Mouse (Mus musculus) heart, embryonic 13.5 days (tissue): ENCODE measurements around the gene Otulin. TPM values are rescaled to one million over a fixed set of nuclear protein-coding genes. Genes with fewer than 3 reads are reported as not detected.

ENCODE experiments used
- ATAC-seq: fragments of 200-750 bp; cut with Nextera tagmentation; 2 replicates; pipeline ENCODE4 v1.8.0; 2017; ENCODE audit warnings: moderate TSS enrichment; ENCODE audit not compliant: insufficient number of reproducible peaks, low FRiP score, low TSS enrichment; ENCODE audit errors: extremely low read depth
- H3K27ac ChIP-seq: fragments of 300-500 bp; sonication (generic); replicated peaks from 2 replicates; pipeline ENCODE4 v1.5.1; 2015; ENCODE audit warnings: moderate library complexity, mild to moderate bottlenecking, inconsistent platforms
- H3K27me3 ChIP-seq: fragments of 300-500 bp; sonication (generic); replicated peaks from 2 replicates; pipeline ENCODE4 v1.6.1; 2015; ENCODE audit warnings: mild to moderate bottlenecking, inconsistent platforms
- H3K36me3 ChIP-seq: fragments of 300-500 bp; sonication (generic); 2 replicates; pipeline ENCODE4 v1.6.1; 2015; ENCODE audit warnings: mild to moderate bottlenecking, inconsistent platforms
- H3K4me1 ChIP-seq: fragments of 300-500 bp; sonication (generic); 2 replicates; pipeline ENCODE4 v1.6.1; 2015; ENCODE audit warnings: inconsistent platforms
- H3K4me2 ChIP-seq: fragments of 300-500 bp; sonication (generic); 2 replicates; pipeline ENCODE4 v1.6.1; 2015; ENCODE audit warnings: inconsistent platforms, mild to moderate bottlenecking, moderate library complexity
- H3K4me3 ChIP-seq: fragments of 300-500 bp; sonication (generic); 2 replicates; pipeline ENCODE4 v1.5.1; 2015; ENCODE audit warnings: moderate library complexity, mild to moderate bottlenecking, inconsistent platforms
- H3K9ac ChIP-seq: fragments of 300-500 bp; sonication (generic); 2 replicates; pipeline ENCODE4 v1.6.1; 2015; ENCODE audit warnings: inconsistent platforms, mild to moderate bottlenecking, moderate library complexity
- H3K9me3 ChIP-seq: fragments of 300-500 bp; sonication (generic); 2 replicates; pipeline ENCODE4 v1.6.1; 2016; ENCODE audit warnings: inconsistent platforms
- WGBS: fragments of 180-500 bp; shearing (Covaris S2); methylation state at CpG from one replicate; pipeline ENCODE4 v1.1.7; 2015; ENCODE audit warnings: mixed read lengths; 5-methylcytosine and 5-hydroxymethylcytosine counted together
- polyA plus RNA-seq: library from polyadenylated mRNA; unstranded; fragments of >200 nt; fragmentation: Nextera tagmentation; extraction: Ambion mirVana; gene quantifications from 2 replicates; pipeline ENCODE4 v1.2.1, GENCODE M21; 2015

The Otulin gene
- polyA plus RNA-seq: 26.0 and 26.1 TPM in 2 replicates

DNA sequence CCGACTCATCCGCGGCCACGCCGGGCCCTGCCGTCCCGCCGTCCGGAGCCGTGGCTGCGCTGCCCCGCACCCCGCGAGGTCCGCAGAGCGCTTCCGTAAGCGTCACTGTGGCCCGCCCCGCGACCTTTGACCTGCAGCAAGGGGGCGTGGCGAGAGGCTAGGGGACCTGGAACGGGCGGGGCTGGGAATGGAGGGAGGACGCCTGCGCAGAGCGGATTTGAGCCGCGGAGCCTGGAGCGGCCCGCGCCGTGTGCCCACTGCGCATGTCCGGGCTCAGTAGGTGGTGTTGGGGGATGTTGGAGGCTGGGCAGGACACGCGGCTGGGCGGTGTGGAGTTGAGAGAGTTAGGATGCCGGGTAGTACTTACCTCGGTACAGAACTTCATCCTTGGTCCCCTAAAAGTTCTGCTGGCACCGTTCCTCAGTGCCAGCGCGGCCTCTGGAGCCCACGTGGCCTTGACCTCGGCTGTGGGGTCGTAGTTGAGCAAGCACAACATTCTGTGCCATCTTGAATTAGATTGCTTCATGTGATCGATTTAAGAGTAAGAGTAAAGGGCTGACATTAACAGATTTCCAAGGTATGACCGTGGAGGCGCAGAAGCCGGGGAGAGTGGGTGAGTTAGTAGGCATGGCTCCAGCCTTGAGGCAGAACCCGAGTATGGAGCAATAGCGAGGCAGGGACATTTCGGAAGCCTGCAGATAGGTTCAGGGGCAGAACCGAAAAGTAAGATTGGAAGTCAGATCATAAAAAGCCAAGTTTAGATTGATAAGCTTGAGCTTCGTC is at the start of gene Otulin:
Gene Otulin (minus strand): TSS at position 93 of the 783 bp plus-strand sequence.
- Histone ChIP-seq H3K4me3 (peak within 1 kb of the TSS; percentile 97), H3K27me3 (no peaks in the 10 kb centered on the region), H3K9ac (peak within 1 kb of the TSS; percentile 96), H3K27ac (peak within 1 kb of the TSS; percentile 75), H3K9me3 (no peaks in the 10 kb centered on the region), H3K36me3 (peaks cover 11% of the 10 kb centered on the region), H3K4me1 (peaks cover 42% of the 10 kb centered on the region), H3K4me2 (peak within 1 kb of the TSS; percentile 90)
- ATAC-seq: peak; percentile 98
- WGBS: 7% methylated on average over 55 of the region's 56 CpGs

DNA sequence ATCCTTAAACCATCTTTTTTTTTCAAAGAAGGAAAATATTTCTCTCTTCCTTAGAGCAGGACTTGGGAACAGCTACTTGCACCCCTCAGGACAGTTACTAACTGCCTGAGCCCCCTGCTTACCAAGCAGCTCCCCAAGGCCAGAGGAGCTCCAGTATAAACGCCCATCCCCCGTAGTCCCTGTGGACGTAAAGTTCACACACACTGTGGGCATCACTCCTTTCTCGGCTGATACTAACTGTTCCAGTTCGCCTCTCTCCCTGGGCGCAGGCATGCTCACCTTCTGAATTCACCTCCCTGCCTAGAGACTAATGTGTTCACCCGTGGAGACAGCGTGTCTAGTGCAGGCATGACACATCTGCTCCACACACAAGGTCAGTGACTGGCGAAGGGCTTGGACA is 48.0 kb upstream of the Otulin start:
- 79% methylated on average over 9 of the region's 9 CpGs for WGBS
- Histone ChIP-seq H3K27ac (no peak overlapping the region), H3K4me2 (no peak overlapping the region), H3K4me3 (no peak overlapping the region), H3K9me3 (no peaks in the 10 kb centered on the region), H3K27me3 (peaks cover 36% of the 10 kb centered on the region), H3K36me3 (no peaks in the 10 kb centered on the region), H3K9ac (no peak overlapping the region), H3K4me1 (peaks cover 24% of the 10 kb centered on the region)
- no peak for ATAC-seq

- Histone ChIP-seq H3K4me2 (no peak overlapping the region), H3K27me3 (peaks cover 32% of the 10 kb centered on the region), H3K4me1 (peaks cover 24% of the 10 kb centered on the region), H3K9me3 (no peaks in the 10 kb centered on the region), H3K9ac (no peak overlapping the region), H3K27ac (no peak overlapping the region), H3K4me3 (no peak overlapping the region), H3K36me3 (no peaks in the 10 kb centered on the region)
- ATAC-seq: no peak
- WGBS: 82% methylated on average over 6 of the region's 6 CpGs
These were observed 47.3 kb upstream of the Otulin start for GRCm38 (mm10) chr15:27677801-27678200.

DNA sequence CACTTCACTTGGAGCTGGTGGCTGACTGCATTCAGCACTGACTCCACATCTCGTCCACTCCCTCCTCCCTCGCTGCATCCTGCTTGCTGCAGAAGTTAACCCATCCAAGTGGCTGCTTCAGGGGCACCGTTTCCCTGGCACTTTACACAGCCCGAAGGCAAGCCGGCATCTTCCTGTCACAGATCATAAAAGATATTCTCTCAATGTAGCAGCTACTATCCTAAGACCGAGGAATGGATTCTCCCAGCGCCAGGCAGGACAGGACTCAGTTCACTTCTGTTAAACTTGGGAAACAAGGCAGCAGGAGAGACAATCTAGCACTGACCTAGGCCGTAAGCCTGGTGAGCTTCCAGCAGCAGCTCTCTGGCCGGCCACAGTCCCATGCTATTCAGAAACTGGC is 45.7 kb upstream of the Otulin start:
- Histone ChIP-seq H3K4me2 (no peak overlapping the region), H3K9ac (no peak overlapping the region), H3K4me3 (no peak overlapping the region), H3K4me1 (peaks cover 21% of the 10 kb centered on the region), H3K27me3 (peaks cover 28% of the 10 kb centered on the region), H3K36me3 (no peaks in the 10 kb centered on the region), H3K9me3 (no peaks in the 10 kb centered on the region), H3K27ac (no peak overlapping the region)
- 46% methylated on average over 9 of the region's 9 CpGs for WGBS
- ATAC-seq: no peak

- Histone ChIP-seq H3K27me3 (peaks cover 20% of the 10 kb centered on the region), H3K27ac (no peak overlapping the region)
- WGBS: 82% methylated on average over 7 of the region's 7 CpGs
These were observed 44.6 kb upstream of the Otulin start for GRCm38 (mm10) chr15:27675122-27675521.

DNA sequence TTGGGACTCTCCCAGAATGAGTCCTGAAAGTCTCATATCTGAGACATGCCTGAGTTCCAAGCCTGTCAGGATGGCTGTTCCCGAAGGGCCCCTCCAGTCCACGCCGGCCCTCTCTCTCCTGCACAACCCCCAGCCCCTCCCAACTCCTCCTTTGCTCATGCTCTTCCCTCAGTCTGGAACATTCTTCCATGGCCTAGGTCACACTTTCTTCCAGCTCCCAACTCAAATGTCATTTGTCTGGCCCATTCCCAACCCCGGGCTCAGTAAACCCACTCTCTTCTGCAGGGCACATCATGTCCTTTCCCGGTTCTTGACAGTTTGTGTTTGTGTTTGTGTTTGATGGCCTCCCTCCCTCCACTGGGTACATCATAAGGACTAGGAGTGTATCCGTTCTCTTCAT is 43.5 kb upstream of the Otulin start:
- H3K27ac ChIP-seq: no peak overlapping the region
- H3K9ac ChIP-seq: no peak overlapping the region
- no peak overlapping the region for H3K4me2 ChIP-seq
- H3K36me3 ChIP-seq: no peaks in the 10 kb centered on the region
- no peak overlapping the region for H3K4me3 ChIP-seq
- H3K4me1 ChIP-seq: peaks cover 16% of the 10 kb centered on the region
- H3K9me3 ChIP-seq: no peaks in the 10 kb centered on the region
- ATAC-seq: no peak
- peaks cover 12% of the 10 kb centered on the region for H3K27me3 ChIP-seq
- 62% methylated on average over 6 of the region's 6 CpGs for WGBS

More at GRCm38 (mm10) chr15:27675122-27675521, 44.6 kb upstream of the Otulin start:
- Histone ChIP-seq H3K36me3 (no peaks in the 10 kb centered on the region), H3K9ac (no peak overlapping the region), H3K4me1 (peaks cover 16% of the 10 kb centered on the region), H3K4me2 (no peak overlapping the region), H3K9me3 (no peaks in the 10 kb centered on the region), H3K4me3 (no peak overlapping the region)
- no peak for ATAC-seq

- WGBS: 75% methylated on average over 6 of the region's 6 CpGs
- H3K9me3 ChIP-seq: no peaks in the 10 kb centered on the region
These were observed 42.7 kb upstream of the Otulin start for GRCm38 (mm10) chr15:27673151-27673550.

GRCm38 (mm10) chr15:27672259-27672658 is 41.8 kb upstream of the Otulin start:
- no peak for ATAC-seq
- Histone ChIP-seq H3K9ac (no peak overlapping the region), H3K27me3 (peaks cover 5% of the 10 kb centered on the region; the same call in 1 of the 2 replicates), H3K9me3 (no peaks in the 10 kb centered on the region), H3K4me3 (no peak overlapping the region), H3K27ac (no peak overlapping the region), H3K4me2 (no peak overlapping the region), H3K36me3 (no peaks in the 10 kb centered on the region), H3K4me1 (peaks cover 16% of the 10 kb centered on the region)
- WGBS: 74% methylated on average over 8 of the region's 8 CpGs

More at GRCm38 (mm10) chr15:27673151-27673550, 42.7 kb upstream of the Otulin start:
- Histone ChIP-seq H3K9ac (no peak overlapping the region), H3K4me1 (peaks cover 16% of the 10 kb centered on the region), H3K27me3 (peaks cover 5% of the 10 kb centered on the region; the same call in 1 of the 2 replicates), H3K4me2 (no peak overlapping the region), H3K4me3 (no peak overlapping the region), H3K36me3 (no peaks in the 10 kb centered on the region), H3K27ac (no peak overlapping the region)
- no peak for ATAC-seq

- peaks cover 5% of the 10 kb centered on the region; the same call in 1 of the 2 replicates for H3K27me3 ChIP-seq
- no peak overlapping the region for H3K27ac ChIP-seq
- WGBS: 76% methylated on average over 10 of the region's 10 CpGs
- ATAC-seq: no peak
- H3K9me3 ChIP-seq: no peaks in the 10 kb centered on the region
- no peak overlapping the region for H3K4me2 ChIP-seq
- H3K4me1 ChIP-seq: peaks cover 13% of the 10 kb centered on the region
- H3K4me3 ChIP-seq: no peak overlapping the region
- no peak overlapping the region for H3K9ac ChIP-seq
- H3K36me3 ChIP-seq: no peaks in the 10 kb centered on the region
These were observed 41.2 kb upstream of the Otulin start for GRCm38 (mm10) chr15:27671612-27672245.

DNA sequence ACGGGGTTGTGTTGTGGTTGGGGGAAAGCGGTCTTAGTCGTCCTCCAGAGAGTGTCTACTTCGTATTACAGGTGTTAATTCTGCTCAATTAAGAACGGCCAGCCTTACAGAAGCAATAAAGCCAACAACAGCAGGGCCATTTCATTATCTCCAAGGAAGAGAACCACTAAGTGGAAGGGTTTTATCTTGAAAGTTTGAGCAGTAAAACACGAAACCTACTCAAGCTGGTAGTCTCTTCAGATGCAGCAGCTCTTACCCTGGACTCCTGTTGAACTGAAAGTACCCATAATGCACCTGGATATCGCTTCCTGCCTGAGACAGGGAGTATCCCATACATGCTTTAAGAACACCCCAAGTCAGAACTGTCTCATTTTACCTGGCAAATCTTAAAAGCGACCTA is 40.2 kb upstream of the Otulin start:
- H3K4me3 ChIP-seq: no peak overlapping the region

GRCm38 (mm10) chr15:27669931-27670411 is 39.5 kb upstream of the Otulin start:
- no peaks in the 10 kb centered on the region for H3K9me3 ChIP-seq
- no peak overlapping the region for H3K4me2 ChIP-seq
- no peak overlapping the region for H3K4me3 ChIP-seq
- no peak for ATAC-seq
- peaks cover 5% of the 10 kb centered on the region; the same call in 1 of the 2 replicates for H3K4me1 ChIP-seq
- H3K27ac ChIP-seq: no peak overlapping the region
- no peak overlapping the region for H3K9ac ChIP-seq
- H3K27me3 ChIP-seq: no peaks in the 10 kb centered on the region
- 80% methylated on average over 12 of the region's 12 CpGs for WGBS
- no peaks in the 10 kb centered on the region for H3K36me3 ChIP-seq

More for the DNA sequence above, 40.2 kb upstream of the Otulin start:
- Histone ChIP-seq H3K9me3 (no peaks in the 10 kb centered on the region), H3K27me3 (no peaks in the 10 kb centered on the region), H3K9ac (no peak overlapping the region), H3K4me1 (peaks cover 2% of the 10 kb centered on the region; the same call in 1 of the 2 replicates), H3K4me2 (no peak overlapping the region), H3K36me3 (no peaks in the 10 kb centered on the region), H3K27ac (no peak overlapping the region)
- ATAC-seq: no peak
- WGBS: 72% methylated on average over 8 of the region's 8 CpGs
